Mouse (Mus musculus) cortical plate, adult 2 months (tissue): ENCODE results near the gene Begain.

Experiments
- CTCF ChIP-seq: fragments of 200-500 bp; IDR thresholded peaks from 2 replicates; pipeline ENCODE4 v1.5.1; 2011; ENCODE audit warnings: mild to moderate bottlenecking, control low read depth, low read length; ENCODE audit not compliant: insufficient read depth; ENCODE audit errors: extremely low read depth
- POLR2A ChIP-seq: fragments of 200-500 bp; IDR thresholded peaks from 2 replicates; pipeline ENCODE4 v1.6.1; 2011; ENCODE audit warnings: mild to moderate bottlenecking, low read length, control low read depth; ENCODE audit not compliant: insufficient read depth; ENCODE audit errors: extremely low read depth

GRCm38 (mm10) chr12:109045581-109045980 lies 22.4 kb downstream of the Begain start:
- TF ChIP-seq POLR2A = no peak
- no peak for TF ChIP-seq CTCF
